Comparison of ENCODE assay signal across 1 mouse cellular context in genomic region chr11:116022256-116022780, GRCm38 (mm10).
TF ChIP-seq lines count a peak whose summit lies in the region.

No protein-coding gene starts in this region.

TF ChIP-seq in MEL, 35 proteins besides CTCF, POLR2A, EP300 and RAD21 (continued from another document):
- no peak for TF ChIP-seq ELF1 (IDR thresholded peaks at IDR 0.05; ENCODE audit: low read depth, low read length)
- no peak for TF ChIP-seq ZKSCAN1 (IDR thresholded peaks at IDR 0.05; ENCODE audit: low read depth, low read length)
- no peak for TF ChIP-seq TAL1 (IDR thresholded peaks at IDR 0.05; ENCODE audit: low read length)
- TF ChIP-seq GATA1 (IDR thresholded peaks at IDR 0.05; ENCODE audit: low read depth, low read length) = no peak
